Mouse (Mus musculus): ENCODE measurements at regions not wholly inside any gene's neighbourhood (a gene's known extent, or its start where the extent isn't known, plus 50 kb on each side); places are given as distances from the start of the nearest gene placed in this dataset.
"Not testable (repeated sequence)": the region's sequence is repeated elsewhere in the genome, so short reads cannot be mapped to it uniquely, and the experiment has no call there.

GRCm38 (mm10) chr9:84502981-84503380, 578.0 kb downstream of the Bckdhb start:
- not testable (repeated sequence) for TF ChIP-seq POLR2A (IDR thresholded peaks at IDR 0.05; ENCODE audit: low read depth, low read length); CTCF (conservative IDR thresholded peaks at IDR 0.05; ENCODE audit: insufficient read depth, insufficient read length, low read depth, low read length)
